Mouse (Mus musculus): ENCODE data around the gene Sez6l2. TPM values are rescaled to one million over a fixed set of nuclear protein-coding genes. Genes with fewer than 3 reads are reported as not detected.

Gene Sez6l2
- polyA plus RNA-seq, 1 experiment: 129 TPM

- TF ChIP-seq POLR2A (IDR thresholded peaks at IDR 0.05; ENCODE audit: borderline replicate concordance, extremely low read depth, insufficient read depth, insufficient read length, poor library complexity, severe bottlenecking) (no peak), CTCF (IDR thresholded peaks at IDR 0.05; ENCODE audit: borderline replicate concordance, extremely low read depth, insufficient read depth, insufficient read length) (no peak)
- DNase-seq (ENCODE audit: low read depth): no peak
Observed at GRCm38 (mm10) chr7:127011051-127011450, 60.7 kb downstream of the Sez6l2 start.

- no peak for DNase-seq (ENCODE audit: low read depth)
- TF ChIP-seq POLR2A (IDR thresholded peaks at IDR 0.05; ENCODE audit: borderline replicate concordance, extremely low read depth, insufficient read depth, insufficient read length, poor library complexity, severe bottlenecking) (no peak), CTCF (IDR thresholded peaks at IDR 0.05; ENCODE audit: borderline replicate concordance, extremely low read depth, insufficient read depth, insufficient read length) (no peak)
Observed at GRCm38 (mm10) chr7:127011717-127012116, 61.4 kb downstream of the Sez6l2 start.

- TF ChIP-seq CTCF (IDR thresholded peaks at IDR 0.05; ENCODE audit: borderline replicate concordance, extremely low read depth, insufficient read depth, insufficient read length): no peak
- TF ChIP-seq POLR2A (IDR thresholded peaks at IDR 0.05; ENCODE audit: borderline replicate concordance, extremely low read depth, insufficient read depth, insufficient read length, poor library complexity, severe bottlenecking): no peak
Observed at GRCm38 (mm10) chr7:127012374-127012773, 62.0 kb downstream of the Sez6l2 start.

GRCm38 (mm10) chr7:127012845-127013244, 62.5 kb downstream of the Sez6l2 start:
- TF ChIP-seq POLR2A (IDR thresholded peaks at IDR 0.05; ENCODE audit: borderline replicate concordance, extremely low read depth, insufficient read depth, insufficient read length, poor library complexity, severe bottlenecking) (no peak), CTCF (IDR thresholded peaks at IDR 0.05; ENCODE audit: borderline replicate concordance, extremely low read depth, insufficient read depth, insufficient read length) (no peak)
- no peak for DNase-seq (ENCODE audit: low read depth)

More at GRCm38 (mm10) chr7:127012374-127012773, 62.0 kb downstream of the Sez6l2 start:
- DNase-seq (ENCODE audit: low read depth): no peak

- no peak for DNase-seq (ENCODE audit: low read depth)
- TF ChIP-seq CTCF (IDR thresholded peaks at IDR 0.05; ENCODE audit: borderline replicate concordance, extremely low read depth, insufficient read depth, insufficient read length) (no peak), POLR2A (IDR thresholded peaks at IDR 0.05; ENCODE audit: borderline replicate concordance, extremely low read depth, insufficient read depth, insufficient read length, poor library complexity, severe bottlenecking) (no peak)
Observed at GRCm38 (mm10) chr7:127013385-127013784, 63.0 kb downstream of the Sez6l2 start.

GRCm38 (mm10) chr7:127014320-127014719, 64.0 kb downstream of the Sez6l2 start, which contains the start of gene Mvp:
Gene Mvp (minus strand): TSS chr7:127014621.
- TF ChIP-seq CTCF (IDR thresholded peaks at IDR 0.05; ENCODE audit: borderline replicate concordance, extremely low read depth, insufficient read depth, insufficient read length): no peak
- TF ChIP-seq POLR2A (IDR thresholded peaks at IDR 0.05; ENCODE audit: borderline replicate concordance, extremely low read depth, insufficient read depth, insufficient read length, poor library complexity, severe bottlenecking): no peak
- no peak for DNase-seq (ENCODE audit: low read depth)

GRCm38 (mm10) chr7:127014993-127015392, 64.6 kb downstream of the Sez6l2 start:
- TF ChIP-seq POLR2A (IDR thresholded peaks at IDR 0.05; ENCODE audit: borderline replicate concordance, extremely low read depth, insufficient read depth, insufficient read length, poor library complexity, severe bottlenecking) (no peak), CTCF (IDR thresholded peaks at IDR 0.05; ENCODE audit: borderline replicate concordance, extremely low read depth, insufficient read depth, insufficient read length) (no peak)
- DNase-seq (ENCODE audit: low read depth): no peak

- TF ChIP-seq POLR2A (IDR thresholded peaks at IDR 0.05; ENCODE audit: borderline replicate concordance, extremely low read depth, insufficient read depth, insufficient read length, poor library complexity, severe bottlenecking) (no peak), CTCF (IDR thresholded peaks at IDR 0.05; ENCODE audit: borderline replicate concordance, extremely low read depth, insufficient read depth, insufficient read length) (no peak)
- peak; percentile 57 for DNase-seq (ENCODE audit: low read depth)
Observed at GRCm38 (mm10) chr7:127016081-127016480, 65.7 kb downstream of the Sez6l2 start.

- TF ChIP-seq CTCF (IDR thresholded peaks at IDR 0.05; ENCODE audit: borderline replicate concordance, extremely low read depth, insufficient read depth, insufficient read length) (no peak), POLR2A (IDR thresholded peaks at IDR 0.05; ENCODE audit: borderline replicate concordance, extremely low read depth, insufficient read depth, insufficient read length, poor library complexity, severe bottlenecking) (no peak)
- no peak for DNase-seq (ENCODE audit: low read depth)
Observed at GRCm38 (mm10) chr7:127016481-127016485, 65.9 kb downstream of the Sez6l2 start, which contains the start of gene Pagr1b. Gene Pagr1b (minus strand): TSS chr7:127016484.

GRCm38 (mm10) chr7:127016486-127016938, 66.1 kb downstream of the Sez6l2 start:
- no peak; the same call in 1 of the 2 replicates for TF ChIP-seq POLR2A (IDR thresholded peaks at IDR 0.05; ENCODE audit: borderline replicate concordance, extremely low read depth, insufficient read depth, insufficient read length, poor library complexity, severe bottlenecking)
- DNase-seq (ENCODE audit: low read depth): no peak

- TF ChIP-seq POLR2A (IDR thresholded peaks at IDR 0.05; ENCODE audit: borderline replicate concordance, extremely low read depth, insufficient read depth, insufficient read length, poor library complexity, severe bottlenecking) (no peak; the same call in 1 of the 2 replicates), CTCF (IDR thresholded peaks at IDR 0.05; ENCODE audit: borderline replicate concordance, extremely low read depth, insufficient read depth, insufficient read length) (peak; percentile 85)
- peak; percentile 100 for DNase-seq (ENCODE audit: low read depth)
Observed at GRCm38 (mm10) chr7:127016971-127017949, 66.9 kb downstream of the Sez6l2 start, which contains the start of gene Pagr1a. Gene Pagr1a (minus strand): TSS chr7:127017352.

GRCm38 (mm10) chr7:127017950-127018345, 67.6 kb downstream of the Sez6l2 start:
- no peak for DNase-seq (ENCODE audit: low read depth)
- TF ChIP-seq CTCF (IDR thresholded peaks at IDR 0.05; ENCODE audit: borderline replicate concordance, extremely low read depth, insufficient read depth, insufficient read length) (no peak), POLR2A (IDR thresholded peaks at IDR 0.05; ENCODE audit: borderline replicate concordance, extremely low read depth, insufficient read depth, insufficient read length, poor library complexity, severe bottlenecking) (no peak)

Measured in brain, embryonic 14.5 days (tissue).